Mouse (Mus musculus) spleen, adult 2 months (tissue): ENCODE data around the gene Slc2a13.
A peak's percentile ranks its signal among the peaks of the same experiment; 100 is the strongest.

ENCODE experiments used
- CTCF ChIP-seq: fragments of 200-500 bp; IDR thresholded peaks from 2 replicates; pipeline ENCODE4 v1.5.1; 2011; ENCODE audit warnings: mild to moderate bottlenecking, inconsistent platforms; ENCODE audit not compliant: insufficient read depth, insufficient read length, insufficient replicate concordance; ENCODE audit errors: extremely low read depth
- POLR2A ChIP-seq: fragments of 200-500 bp; IDR thresholded peaks from 2 replicates; pipeline ENCODE4 v1.6.1; 2011; ENCODE audit warnings: low read depth, low read length, inconsistent platforms

DNA sequence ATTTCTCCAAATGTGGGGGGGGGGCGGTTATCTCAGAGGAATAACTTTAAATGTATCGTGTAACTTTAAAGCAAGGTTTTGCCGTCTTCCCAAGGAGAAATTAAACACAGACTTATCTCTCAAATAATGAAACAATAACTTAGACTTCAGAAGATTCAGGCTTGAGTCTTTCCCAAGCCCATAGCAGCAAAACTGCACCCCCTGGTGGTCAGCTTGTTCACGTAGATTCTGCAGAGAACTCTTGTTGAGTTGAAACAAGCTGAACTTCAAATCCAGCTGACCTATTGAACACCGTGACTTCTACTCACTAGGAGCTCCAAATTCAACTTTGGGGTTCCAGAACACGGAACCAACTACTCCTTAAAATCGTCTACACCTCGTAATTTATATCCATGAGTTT, 1.4 kb upstream of the Slc2a13 start:
- TF ChIP-seq POLR2A = no peak
- peak; percentile 50; the same call in 1 of the 2 replicates for TF ChIP-seq CTCF
